Mouse (Mus musculus): ENCODE measurements around the gene Aldh16a1. TPM values are rescaled to one million over a fixed set of nuclear protein-coding genes. Genes with fewer than 3 reads are reported as not detected.

The Aldh16a1 gene
- polyA plus RNA-seq, 1 experiment, result 34.6 TPM

DNA sequence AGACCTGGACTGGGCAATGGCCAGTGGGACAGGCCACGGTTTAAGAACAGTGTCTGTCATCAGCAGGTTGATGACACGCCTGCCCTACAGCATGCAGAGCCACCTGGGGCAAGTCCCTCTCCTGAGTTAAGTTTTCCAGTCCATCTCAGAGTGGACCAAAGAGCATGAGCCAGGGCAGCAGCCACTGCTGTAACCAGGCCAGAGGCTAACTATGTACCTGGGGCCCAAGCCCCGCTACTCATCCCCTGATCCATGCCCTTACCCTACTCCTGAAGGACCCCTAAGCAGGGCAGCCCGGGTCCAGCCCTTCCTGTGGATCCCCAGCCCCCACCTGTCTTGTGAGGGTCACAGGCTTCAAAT lies 41.8 kb upstream of the Aldh16a1 start:
- Histone ChIP-seq H3K79me2 (ENCODE audit: control insufficient read depth, insufficient read depth) (no peaks in the 10 kb centered on the region), H3K36me3 (ENCODE audit: control insufficient read depth, insufficient read depth) (no peaks in the 10 kb centered on the region), H3K4me3 (ENCODE audit: insufficient read depth, poor library complexity, severe bottlenecking) (no peak overlapping the region), H3K27me3 (ENCODE audit: control insufficient read depth, insufficient read depth, insufficient read length) (peaks cover 9% of the 10 kb centered on the region), H3ac (ENCODE audit: control insufficient read depth, insufficient read length, low read depth) (no peak overlapping the region), H3K79me3 (ENCODE audit: low read depth) (no peaks in the 10 kb centered on the region)
- TF ChIP-seq CEBPB (IDR thresholded peaks at IDR 0.05; ENCODE audit: low read depth) (no peak), CTCF (IDR thresholded peaks at IDR 0.05; ENCODE audit: control insufficient read depth, insufficient read depth, insufficient read length) (no peak), USF1 (IDR thresholded peaks at IDR 0.05; ENCODE audit: low read depth) (no peak), MYOD1 (IDR thresholded peaks at IDR 0.05; ENCODE audit: control insufficient read depth, insufficient read length, low read depth) (no peak), MAX (IDR thresholded peaks at IDR 0.05) (no peak), FOSL1 (IDR thresholded peaks at IDR 0.05; ENCODE audit: insufficient read depth, low read length, poor library complexity, severe bottlenecking) (no peak), MYOG (IDR thresholded peaks at IDR 0.05; ENCODE audit: control insufficient read depth, extremely low read depth, insufficient read length) (no peak)

DNA sequence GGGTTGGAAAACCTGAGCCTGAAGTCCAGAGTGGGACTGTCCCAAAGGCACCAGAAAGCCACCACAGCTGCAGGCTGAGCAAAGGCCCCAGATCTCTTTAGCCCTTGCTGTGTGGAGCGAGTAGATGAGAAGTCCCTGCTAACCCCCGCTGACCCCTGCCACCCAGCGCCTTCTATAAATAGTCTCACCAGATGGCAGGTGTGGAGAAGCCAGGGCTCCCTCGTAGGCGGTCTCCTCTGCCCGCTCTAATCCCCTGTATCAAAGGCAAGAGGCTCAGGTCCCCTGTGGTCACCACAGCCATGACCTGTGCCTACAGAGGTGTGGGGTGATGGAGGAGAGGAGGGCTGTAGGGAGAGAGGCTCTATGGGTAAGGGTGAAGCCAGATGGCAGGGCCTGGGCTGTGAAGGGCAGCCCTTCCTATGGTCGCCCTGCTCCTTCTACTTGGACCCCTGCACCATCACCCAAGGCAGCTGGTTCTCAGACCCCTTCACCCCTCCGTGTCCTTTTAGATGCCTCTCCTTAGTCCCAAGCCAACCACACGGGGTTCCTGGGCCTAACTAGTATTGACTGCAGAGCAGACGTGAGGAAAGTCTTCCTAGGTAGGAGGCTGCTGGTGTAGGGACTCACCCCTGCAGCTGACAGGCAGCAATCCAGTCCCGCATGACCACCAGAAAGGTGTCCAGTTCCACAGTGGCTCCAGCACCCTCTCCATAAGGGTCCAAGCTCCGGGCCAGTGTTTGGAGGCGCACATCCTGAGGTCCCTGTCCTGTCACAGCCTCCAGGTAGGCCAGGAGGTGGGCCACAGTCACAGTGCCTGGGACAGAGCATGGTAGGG lies 41.2 kb upstream of the Aldh16a1 start:
- H3K36me3 ChIP-seq (ENCODE audit: control insufficient read depth, insufficient read depth), result no peaks in the 10 kb centered on the region
- TF ChIP-seq MAX (IDR thresholded peaks at IDR 0.05), result no peak
- no peak for TF ChIP-seq CTCF (IDR thresholded peaks at IDR 0.05; ENCODE audit: control insufficient read depth, insufficient read depth, insufficient read length)
- no peak for TF ChIP-seq FOSL1 (IDR thresholded peaks at IDR 0.05; ENCODE audit: insufficient read depth, low read length, poor library complexity, severe bottlenecking)
- no peak for TF ChIP-seq CEBPB (IDR thresholded peaks at IDR 0.05; ENCODE audit: low read depth)
- no peaks in the 10 kb centered on the region for H3K79me3 ChIP-seq (ENCODE audit: low read depth)
- H3K4me3 ChIP-seq (ENCODE audit: insufficient read depth, poor library complexity, severe bottlenecking), result no peak overlapping the region
- peaks cover 9% of the 10 kb centered on the region for H3K27me3 ChIP-seq (ENCODE audit: control insufficient read depth, insufficient read depth, insufficient read length)
- no peak overlapping the region for H3ac ChIP-seq (ENCODE audit: control insufficient read depth, insufficient read length, low read depth)
- H3K79me2 ChIP-seq (ENCODE audit: control insufficient read depth, insufficient read depth), result no peaks in the 10 kb centered on the region

DNA sequence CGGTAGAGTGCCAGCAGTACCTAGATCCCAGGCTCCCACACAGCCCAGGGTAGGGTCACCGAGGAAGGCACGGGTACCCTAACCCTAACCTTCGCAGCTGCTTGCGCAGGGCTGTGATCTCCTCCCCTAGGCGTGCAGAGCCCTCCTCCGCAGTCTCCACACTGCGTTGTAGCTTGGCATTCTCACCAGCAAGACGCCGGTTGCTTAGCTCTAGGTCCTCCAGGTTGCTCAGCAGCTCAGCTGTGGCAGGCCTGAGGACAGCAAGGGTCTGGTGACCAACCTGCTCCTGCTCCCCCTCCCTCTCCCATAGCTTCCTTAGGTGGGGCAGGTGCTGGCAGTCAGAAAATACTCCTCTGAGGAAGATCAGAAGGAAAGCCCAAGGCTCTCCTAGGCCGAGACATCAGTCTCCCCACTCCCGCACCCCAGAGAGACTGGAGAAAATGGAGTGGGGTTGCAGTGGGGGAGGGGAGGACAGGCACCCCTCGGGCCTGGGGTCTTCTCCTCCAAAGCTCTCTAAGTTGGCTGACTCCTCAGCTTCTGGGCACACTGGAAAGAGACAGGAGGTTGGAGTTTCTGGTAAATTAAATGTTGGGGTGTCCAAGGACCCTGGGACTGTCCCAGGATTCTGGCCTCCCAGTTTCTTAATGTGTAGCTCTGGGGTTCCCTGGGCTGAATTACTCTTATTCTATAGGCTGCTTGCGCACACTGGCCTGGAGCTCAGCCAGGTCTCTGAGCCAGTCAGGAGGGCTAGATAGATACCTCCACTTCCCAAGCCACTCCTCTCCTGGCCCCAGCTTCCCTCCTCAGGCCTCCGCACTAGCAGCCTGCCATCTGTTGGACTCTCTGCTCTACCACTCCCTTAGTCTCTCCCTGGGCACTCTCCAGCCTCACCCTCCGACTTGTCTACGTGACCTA lies 39.7 kb upstream of the Aldh16a1 start:
- no peaks in the 10 kb centered on the region for H3K79me3 ChIP-seq (ENCODE audit: low read depth)
- no peaks in the 10 kb centered on the region for H3K36me3 ChIP-seq (ENCODE audit: control insufficient read depth, insufficient read depth)
- no peak overlapping the region for H3K4me3 ChIP-seq (ENCODE audit: insufficient read depth, poor library complexity, severe bottlenecking)
- H3K27me3 ChIP-seq (ENCODE audit: control insufficient read depth, insufficient read depth, insufficient read length), result peaks cover 5% of the 10 kb centered on the region
- H3K79me2 ChIP-seq (ENCODE audit: control insufficient read depth, insufficient read depth), result no peaks in the 10 kb centered on the region
- H3ac ChIP-seq (ENCODE audit: control insufficient read depth, insufficient read length, low read depth), result no peak overlapping the region
- TF ChIP-seq USF1 (IDR thresholded peaks at IDR 0.05; ENCODE audit: low read depth) (no peak), FOSL1 (IDR thresholded peaks at IDR 0.05; ENCODE audit: insufficient read depth, low read length, poor library complexity, severe bottlenecking) (no peak), MYOG (IDR thresholded peaks at IDR 0.05; ENCODE audit: control insufficient read depth, extremely low read depth, insufficient read length) (no peak), MAX (IDR thresholded peaks at IDR 0.05) (no peak), MYOD1 (IDR thresholded peaks at IDR 0.05; ENCODE audit: control insufficient read depth, insufficient read length, low read depth) (no peak), CEBPB (IDR thresholded peaks at IDR 0.05; ENCODE audit: low read depth) (no peak), CTCF (IDR thresholded peaks at IDR 0.05; ENCODE audit: control insufficient read depth, insufficient read depth, insufficient read length) (no peak)

DNA sequence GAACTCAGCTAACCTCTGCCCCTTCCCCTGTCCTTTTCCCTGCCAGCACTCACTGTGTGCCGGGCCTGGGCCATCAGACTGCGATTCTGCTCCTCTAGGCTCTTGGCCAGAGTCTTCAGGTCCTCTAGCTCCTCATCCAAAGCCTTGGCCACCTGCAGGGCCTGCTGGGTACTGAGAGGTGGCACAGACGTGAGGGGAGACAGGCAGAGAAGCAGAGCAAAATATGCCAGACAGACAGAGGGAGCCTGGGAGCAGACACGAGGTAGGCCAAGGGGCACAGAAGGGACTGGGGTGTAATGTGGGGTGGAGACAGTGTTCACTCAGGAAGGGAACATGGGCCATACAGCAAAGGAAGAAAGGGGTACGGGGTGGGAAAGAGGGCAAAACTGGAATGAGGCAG lies 39.0 kb upstream of the Aldh16a1 start:
- Histone ChIP-seq H3K4me3 (ENCODE audit: insufficient read depth, poor library complexity, severe bottlenecking) (no peak overlapping the region), H3K27me3 (ENCODE audit: control insufficient read depth, insufficient read depth, insufficient read length) (peaks cover 9% of the 10 kb centered on the region), H3K36me3 (ENCODE audit: control insufficient read depth, insufficient read depth) (no peaks in the 10 kb centered on the region), H3K79me2 (ENCODE audit: control insufficient read depth, insufficient read depth) (no peaks in the 10 kb centered on the region), H3ac (ENCODE audit: control insufficient read depth, insufficient read length, low read depth) (no peak overlapping the region), H3K79me3 (ENCODE audit: low read depth) (no peaks in the 10 kb centered on the region)
- TF ChIP-seq MYOD1 (IDR thresholded peaks at IDR 0.05; ENCODE audit: control insufficient read depth, insufficient read length, low read depth), result no peak
- TF ChIP-seq MAX (IDR thresholded peaks at IDR 0.05), result no peak
- no peak for TF ChIP-seq USF1 (IDR thresholded peaks at IDR 0.05; ENCODE audit: low read depth)
- TF ChIP-seq CEBPB (IDR thresholded peaks at IDR 0.05; ENCODE audit: low read depth), result no peak
- TF ChIP-seq MYOG (IDR thresholded peaks at IDR 0.05; ENCODE audit: control insufficient read depth, extremely low read depth, insufficient read length), result no peak
- TF ChIP-seq CTCF (IDR thresholded peaks at IDR 0.05; ENCODE audit: control insufficient read depth, insufficient read depth, insufficient read length), result no peak
- no peak for TF ChIP-seq FOSL1 (IDR thresholded peaks at IDR 0.05; ENCODE audit: insufficient read depth, low read length, poor library complexity, severe bottlenecking)

DNA sequence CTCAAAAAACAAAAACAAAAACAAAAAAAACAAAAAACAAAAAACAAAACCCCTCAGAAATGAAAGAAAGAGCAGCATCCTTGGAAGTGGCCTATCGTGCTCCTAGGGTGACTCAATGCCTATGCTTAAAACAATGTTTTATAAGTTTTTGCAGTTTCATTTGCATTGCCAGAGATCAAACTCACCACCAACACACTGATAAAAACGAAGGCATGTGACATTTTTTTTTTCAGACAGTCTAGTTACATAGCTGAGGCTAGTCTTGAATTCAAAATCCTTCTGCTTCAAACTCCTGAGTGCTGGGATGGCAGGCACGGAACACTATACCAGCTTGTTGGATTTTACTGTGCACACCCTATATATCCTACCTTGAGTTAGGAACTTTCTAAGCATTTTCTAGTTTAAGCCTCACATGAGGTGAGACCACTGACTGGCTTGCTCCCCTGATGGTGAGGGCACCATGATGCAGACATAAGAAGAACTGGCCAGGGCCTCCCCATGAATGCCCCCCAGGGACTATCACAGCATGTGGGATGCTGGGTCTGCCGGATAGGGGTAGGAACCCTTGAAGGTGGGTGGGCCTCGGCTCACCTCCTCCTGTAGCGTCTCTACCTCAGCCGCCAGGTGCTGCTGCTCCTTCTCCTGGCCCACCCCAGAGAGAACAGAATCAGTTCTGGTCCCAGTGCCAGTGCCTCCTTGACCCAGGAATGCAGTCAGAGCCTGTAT lies 38.4 kb upstream of the Aldh16a1 start:
- no peaks in the 10 kb centered on the region for H3K79me3 ChIP-seq (ENCODE audit: low read depth)
- H3K79me2 ChIP-seq (ENCODE audit: control insufficient read depth, insufficient read depth), result no peaks in the 10 kb centered on the region
- TF ChIP-seq FOSL1 (IDR thresholded peaks at IDR 0.05; ENCODE audit: insufficient read depth, low read length, poor library complexity, severe bottlenecking) (no peak), CEBPB (IDR thresholded peaks at IDR 0.05; ENCODE audit: low read depth) (no peak), CTCF (IDR thresholded peaks at IDR 0.05; ENCODE audit: control insufficient read depth, insufficient read depth, insufficient read length) (no peak), MAX (IDR thresholded peaks at IDR 0.05) (no peak), USF1 (IDR thresholded peaks at IDR 0.05; ENCODE audit: low read depth) (no peak), MYOD1 (IDR thresholded peaks at IDR 0.05; ENCODE audit: control insufficient read depth, insufficient read length, low read depth) (no peak), MYOG (IDR thresholded peaks at IDR 0.05; ENCODE audit: control insufficient read depth, extremely low read depth, insufficient read length) (no peak)
- H3K27me3 ChIP-seq (ENCODE audit: control insufficient read depth, insufficient read depth, insufficient read length), result peaks cover 16% of the 10 kb centered on the region
- no peak overlapping the region for H3K4me3 ChIP-seq (ENCODE audit: insufficient read depth, poor library complexity, severe bottlenecking)
- H3K36me3 ChIP-seq (ENCODE audit: control insufficient read depth, insufficient read depth), result no peaks in the 10 kb centered on the region
- H3ac ChIP-seq (ENCODE audit: control insufficient read depth, insufficient read length, low read depth), result no peak overlapping the region

Data from C2C12 (cell line).